Mouse (Mus musculus): Measurements from ENCODE around the gene Gnl2. TPM values are rescaled to one million over a fixed set of nuclear protein-coding genes. Genes with fewer than 3 reads are reported as not detected.

Gnl2 gene
- polyA plus RNA-seq, 1 experiment from 2014 or later, result 94.8 TPM

GRCm38 (mm10) chr4:125101334-125101733 is 84.9 kb downstream of the Gnl2 start:
- WGBS, result 73% methylated on average over 13 of the region's 13 CpGs
- H3K9me3 ChIP-seq, result no peaks in the 10 kb centered on the region
- no peak for ATAC-seq

More at GRCm38 (mm10) chr4:125101334-125101733, 84.9 kb downstream of the Gnl2 start:
- H3K4me3 ChIP-seq (replicated peaks), result no peak overlapping the region
- H3K4me1 ChIP-seq (replicated peaks), result no peaks in the 10 kb centered on the region
- H3K4me2 ChIP-seq (replicated peaks), result no peak overlapping the region
- H3K27ac ChIP-seq, result no peak overlapping the region
- no peaks in the 10 kb centered on the region for H3K27me3 ChIP-seq
- H3K36me3 ChIP-seq, result peaks cover 42% of the 10 kb centered on the region
- no peak overlapping the region for H3K9ac ChIP-seq (replicated peaks)

Other genes starting within 250 kb of the Gnl2 start
- gene Mtf1, start 214.5 kb upstream of the Gnl2 start, polyA plus RNA-seq (2015; fragmentation: Nextera tagmentation; extraction: Ambion mirVana), result 14.6 and 15.7 TPM in 2 replicates
- gene Yrdc, start 165.9 kb upstream of the Gnl2 start, polyA plus RNA-seq (2015; fragmentation: Nextera tagmentation; extraction: Ambion mirVana), result 42.8 and 45.1 TPM in 2 replicates
- gene 1110065P20Rik, start 165.4 kb upstream of the Gnl2 start, polyA plus RNA-seq (2015; fragmentation: Nextera tagmentation; extraction: Ambion mirVana), result 70.6 and 77.5 TPM in 2 replicates
- gene Maneal, start 154.4 kb upstream of the Gnl2 start, polyA plus RNA-seq (2015; fragmentation: Nextera tagmentation; extraction: Ambion mirVana), result 7.3 and 9.5 TPM in 2 replicates
- 10.0 and 13.4 TPM in 2 replicates for gene Epha10, start 135.7 kb upstream of the Gnl2 start, polyA plus RNA-seq (2015; fragmentation: Nextera tagmentation; extraction: Ambion mirVana)
- 14.8 and 21.6 TPM in 2 replicates for gene 9930104L06Rik, start 79.5 kb upstream of the Gnl2 start, polyA plus RNA-seq (2015; fragmentation: Nextera tagmentation; extraction: Ambion mirVana)
- gene Cdca8, start 77.3 kb upstream of the Gnl2 start, polyA plus RNA-seq (2015; fragmentation: Nextera tagmentation; extraction: Ambion mirVana), result 76.4 and 77.6 TPM in 2 replicates
- gene Rspo1, start 30.2 kb upstream of the Gnl2 start, polyA plus RNA-seq (2015; fragmentation: Nextera tagmentation; extraction: Ambion mirVana), result 3.5 and 7.6 TPM in 2 replicates
- 0.45 and 0.89 TPM in 2 replicates for gene Dnali1, start 49.1 kb downstream of the Gnl2 start, polyA plus RNA-seq (2015; fragmentation: Nextera tagmentation; extraction: Ambion mirVana)
- 25.1 and 28.5 TPM in 2 replicates for gene Snip1, start 50.1 kb downstream of the Gnl2 start, polyA plus RNA-seq (2015; fragmentation: Nextera tagmentation; extraction: Ambion mirVana)
- gene Meaf6, start 68.5 kb downstream of the Gnl2 start, polyA plus RNA-seq (2015; fragmentation: Nextera tagmentation; extraction: Ambion mirVana), result 171 and 181 TPM in 2 replicates
- 0.06 and 0.31 TPM in 2 replicates for gene Zc3h12a, start 111.3 kb downstream of the Gnl2 start, polyA plus RNA-seq (2015; fragmentation: Nextera tagmentation; extraction: Ambion mirVana)